Mouse (Mus musculus): ENCODE measurements around the gene Rtn1.

Gene Rtn1

DNA sequence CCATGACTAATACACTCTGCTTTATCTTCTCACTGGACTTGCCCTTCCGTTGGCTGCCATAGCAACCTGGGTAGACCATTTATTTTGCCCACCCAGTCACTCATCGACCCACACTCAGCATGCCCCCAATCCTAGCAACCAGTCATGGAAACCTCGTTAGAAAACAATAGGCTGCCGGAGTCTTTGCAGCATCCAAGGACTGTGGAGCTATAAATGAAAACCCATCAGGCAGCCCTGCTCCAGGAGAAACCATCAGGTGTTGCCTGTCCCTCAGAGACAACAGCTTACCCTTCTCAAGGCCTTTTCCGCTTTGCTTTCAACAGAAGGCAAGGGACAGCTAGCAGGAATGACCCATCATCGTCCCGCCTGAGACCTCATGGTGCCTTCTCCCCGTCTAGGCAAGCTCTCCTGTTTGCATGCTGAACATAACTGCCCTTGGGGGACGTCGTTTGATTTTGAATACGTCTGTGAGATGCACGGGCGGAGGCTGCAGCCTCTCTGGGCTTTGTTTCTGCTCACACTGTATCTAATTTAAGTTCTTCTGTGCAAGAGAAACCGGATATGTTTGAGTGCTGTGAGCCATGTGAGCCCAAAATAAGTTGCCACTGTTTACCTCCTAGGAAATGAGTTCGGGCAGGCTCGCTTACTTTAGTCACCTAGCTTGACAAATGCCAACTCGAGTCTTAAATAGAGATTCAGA lies 34.8 kb downstream of the Rtn1 start:
- DNase-seq (ENCODE audit: low read depth, low spot score), result no peak

DNA sequence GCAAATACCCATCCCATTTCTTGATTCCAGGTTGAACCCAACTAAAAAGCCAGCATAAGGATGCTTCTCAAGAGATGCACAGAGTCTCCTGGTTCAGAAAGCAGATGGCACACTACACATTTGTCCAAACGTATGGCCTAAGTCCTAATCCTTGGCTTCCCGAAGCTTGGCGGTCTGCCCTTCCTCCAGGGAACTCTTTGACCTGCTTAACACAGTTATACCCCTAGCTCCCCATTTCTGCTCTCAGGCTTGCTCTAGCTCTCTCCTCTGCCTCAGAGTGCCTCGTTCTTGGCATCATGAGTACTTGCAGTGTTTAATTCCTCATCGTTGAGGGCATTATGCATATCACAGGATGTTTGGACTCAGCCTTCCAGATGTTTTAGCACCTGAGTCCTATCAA lies 38.8 kb downstream of the Rtn1 start:
- DNase-seq (ENCODE audit: low read depth, low spot score), result no peak

DNA sequence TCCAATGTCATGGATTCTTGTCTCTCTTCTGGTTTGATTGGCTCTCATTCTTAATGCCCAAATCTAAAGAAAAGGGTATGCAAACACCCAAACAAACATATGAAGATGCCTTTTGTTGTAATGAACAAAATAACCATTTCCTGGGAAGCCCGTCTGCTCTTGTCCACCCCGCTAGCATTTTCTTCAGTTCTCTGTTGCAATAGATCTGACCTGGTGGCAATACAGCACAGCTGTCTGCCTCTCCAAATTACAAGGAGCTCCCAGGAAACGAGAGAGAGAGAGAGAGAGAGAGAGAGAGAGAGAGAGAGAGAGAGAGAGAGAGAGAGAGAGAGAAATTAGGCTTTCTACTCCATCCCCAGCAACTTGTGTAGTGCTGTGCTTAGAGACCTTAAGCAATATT lies 42.1 kb downstream of the Rtn1 start:
- no peak for DNase-seq (ENCODE audit: low read depth, low spot score)

DNA sequence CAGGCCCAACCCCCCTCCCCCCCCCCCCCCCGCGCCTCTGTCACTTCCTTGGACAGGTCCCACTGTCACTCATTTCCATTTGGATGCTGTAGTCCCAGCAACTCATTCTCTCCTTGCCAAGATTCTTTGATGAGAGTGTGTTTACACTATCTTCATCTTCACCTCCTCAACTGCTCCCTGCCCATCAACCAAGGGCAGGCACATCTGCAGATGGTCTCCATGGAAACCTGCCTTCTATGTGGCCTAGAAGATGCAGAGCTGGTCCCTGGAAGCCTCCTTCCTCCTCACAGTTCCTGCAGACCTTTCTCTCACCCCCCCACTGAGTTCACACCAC lies 42.8 kb downstream of the Rtn1 start:
- DNase-seq (ENCODE audit: low read depth, low spot score), result no peak

DNA sequence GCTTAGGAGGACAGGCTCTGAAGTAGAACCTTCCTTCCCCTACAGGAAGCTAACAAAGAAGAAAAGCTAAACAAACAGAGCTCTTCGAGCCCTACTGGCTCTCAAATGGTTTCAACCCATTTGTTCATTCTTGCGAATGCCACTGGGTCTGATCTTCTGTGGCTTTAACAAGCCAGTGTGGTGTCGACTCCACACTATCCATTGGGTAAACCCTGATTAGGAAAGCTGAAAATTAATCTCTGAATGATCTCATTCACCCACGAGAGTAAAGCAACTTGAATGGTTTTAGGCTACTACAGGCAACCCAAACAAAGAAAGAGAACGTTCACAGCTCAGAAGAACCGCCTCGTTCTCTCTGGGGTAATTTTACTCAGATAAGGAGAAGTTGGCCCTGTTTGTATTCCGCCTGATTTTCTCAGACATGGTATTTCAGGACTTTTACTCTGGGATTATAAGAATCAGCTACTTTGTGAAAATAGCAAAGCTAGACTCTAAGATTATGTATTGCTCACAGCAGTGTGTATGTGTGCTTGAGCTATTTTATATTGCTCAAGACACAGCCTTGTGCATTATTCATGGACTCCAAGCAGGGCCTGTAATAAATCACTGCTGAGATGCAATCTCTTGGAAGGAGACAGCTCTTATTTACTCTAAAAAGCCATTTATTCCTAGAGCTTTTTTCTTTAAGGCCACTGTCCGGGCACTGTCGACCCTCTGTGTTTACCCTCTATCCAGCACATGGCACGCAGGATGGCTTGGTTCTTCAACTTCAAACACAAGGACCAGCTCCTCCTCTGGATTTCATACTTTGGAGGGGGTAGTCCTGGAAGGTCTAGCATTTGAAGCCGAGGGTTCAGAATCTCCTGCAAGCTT lies 43.4 kb downstream of the Rtn1 start:
- DNase-seq (ENCODE audit: low read depth, low spot score), result no peak

DNA sequence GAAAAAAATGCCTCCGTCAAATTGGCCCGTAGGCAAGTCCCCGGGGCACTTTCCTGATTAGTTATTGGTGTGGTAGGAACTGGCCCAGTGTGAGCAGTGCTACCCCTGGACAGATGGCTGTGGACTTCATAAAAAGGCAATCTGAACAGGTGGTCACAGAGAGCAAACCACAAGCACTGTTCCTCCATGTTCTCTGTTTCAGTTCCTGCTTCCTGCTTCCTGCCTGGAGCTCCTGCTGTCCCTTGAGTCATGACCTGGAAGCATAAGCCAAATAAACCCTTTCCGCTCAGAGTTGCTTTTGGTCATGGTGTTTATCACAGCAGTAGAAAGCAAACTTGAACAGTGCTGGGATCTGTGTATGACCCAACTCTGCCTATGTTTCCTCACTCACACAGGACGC lies 44.3 kb downstream of the Rtn1 start:
- DNase-seq (ENCODE audit: low read depth, low spot score), result no peak

DNA sequence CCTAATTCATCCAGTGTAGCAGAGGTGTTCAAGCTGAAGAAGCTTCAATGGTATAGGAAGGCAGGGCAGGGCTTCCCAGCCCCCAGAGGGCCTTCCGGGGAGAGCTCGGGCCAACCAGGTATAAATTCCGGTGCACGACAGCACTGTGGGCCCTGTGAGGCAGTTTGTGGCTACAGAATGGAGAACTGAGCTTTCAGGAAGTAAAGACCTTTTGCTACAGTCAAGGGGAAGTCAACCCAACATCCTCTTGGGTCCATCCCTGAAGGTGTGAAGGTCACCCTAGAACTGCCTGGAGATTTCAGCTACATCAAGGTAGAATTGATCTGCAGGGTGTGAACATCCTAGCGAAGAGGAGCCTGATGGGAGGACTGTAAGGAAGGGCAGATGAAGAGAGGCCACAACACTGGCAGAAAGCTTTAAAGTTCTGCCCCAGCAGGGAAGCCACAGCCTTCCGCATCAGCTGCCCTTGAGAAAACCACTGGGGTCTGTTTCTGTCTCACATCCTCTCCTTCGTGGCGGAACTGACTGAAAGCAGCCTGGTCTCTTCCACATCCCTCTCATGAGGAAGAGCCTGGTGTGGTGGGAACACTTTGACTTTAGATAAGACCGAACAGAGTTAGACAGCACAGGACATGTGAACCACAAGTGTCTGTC lies 47.0 kb downstream of the Rtn1 start:
- no peak for DNase-seq (ENCODE audit: low read depth, low spot score)

DNA sequence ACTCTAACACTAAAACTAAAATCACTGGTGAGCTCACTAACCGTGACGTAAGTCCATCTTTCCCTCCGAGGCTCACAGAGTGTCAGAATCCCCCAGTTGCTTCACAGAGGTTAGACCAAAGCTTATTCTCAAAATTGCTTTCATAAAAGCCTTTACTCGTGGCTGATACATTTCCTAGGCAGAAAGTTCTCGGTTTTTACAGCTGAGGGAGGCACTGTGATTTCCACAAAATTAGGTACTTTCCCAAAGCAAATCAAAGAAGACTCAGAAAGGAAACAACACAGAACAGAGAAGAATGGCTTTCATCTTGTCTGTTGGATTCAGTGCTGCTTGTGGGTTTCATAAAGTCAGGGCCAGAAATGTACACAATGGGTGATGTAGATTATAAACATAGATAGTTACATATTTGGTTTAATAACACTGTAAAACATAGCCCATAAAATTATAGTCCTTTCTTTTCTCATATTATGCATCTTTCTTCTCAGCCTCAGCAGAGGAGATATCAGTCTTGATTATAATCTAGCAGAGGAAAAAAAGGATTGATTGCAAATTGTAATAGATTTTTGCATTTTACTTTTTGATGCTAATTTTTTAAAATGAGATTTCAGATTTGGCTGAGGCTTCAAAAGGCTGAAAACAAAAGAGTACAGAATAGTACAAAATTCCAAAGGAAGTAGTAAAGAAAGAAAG lies 47.8 kb downstream of the Rtn1 start:
- DNase-seq (ENCODE audit: low read depth, low spot score), result no peak

DNA sequence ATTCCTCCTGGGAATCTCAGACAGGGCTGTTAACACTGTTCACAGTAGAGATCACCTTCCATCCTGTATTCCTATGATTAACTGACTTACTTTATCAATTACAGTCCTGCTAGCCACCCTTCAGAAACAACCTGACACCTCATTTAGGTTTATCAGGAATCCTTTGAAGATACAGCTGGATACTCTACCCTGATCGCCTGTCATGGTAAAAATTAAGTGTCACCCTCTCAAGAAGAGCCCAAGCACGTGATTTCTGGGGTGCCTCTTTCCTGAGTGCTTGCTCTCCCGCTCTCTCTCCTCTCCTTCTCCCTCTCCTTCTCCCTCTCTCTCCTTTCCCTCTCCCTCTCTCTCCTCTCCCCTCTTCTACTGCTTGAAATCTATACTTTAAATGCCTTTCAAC lies 49.0 kb downstream of the Rtn1 start:
- no peak for DNase-seq (ENCODE audit: low read depth, low spot score)

DNA sequence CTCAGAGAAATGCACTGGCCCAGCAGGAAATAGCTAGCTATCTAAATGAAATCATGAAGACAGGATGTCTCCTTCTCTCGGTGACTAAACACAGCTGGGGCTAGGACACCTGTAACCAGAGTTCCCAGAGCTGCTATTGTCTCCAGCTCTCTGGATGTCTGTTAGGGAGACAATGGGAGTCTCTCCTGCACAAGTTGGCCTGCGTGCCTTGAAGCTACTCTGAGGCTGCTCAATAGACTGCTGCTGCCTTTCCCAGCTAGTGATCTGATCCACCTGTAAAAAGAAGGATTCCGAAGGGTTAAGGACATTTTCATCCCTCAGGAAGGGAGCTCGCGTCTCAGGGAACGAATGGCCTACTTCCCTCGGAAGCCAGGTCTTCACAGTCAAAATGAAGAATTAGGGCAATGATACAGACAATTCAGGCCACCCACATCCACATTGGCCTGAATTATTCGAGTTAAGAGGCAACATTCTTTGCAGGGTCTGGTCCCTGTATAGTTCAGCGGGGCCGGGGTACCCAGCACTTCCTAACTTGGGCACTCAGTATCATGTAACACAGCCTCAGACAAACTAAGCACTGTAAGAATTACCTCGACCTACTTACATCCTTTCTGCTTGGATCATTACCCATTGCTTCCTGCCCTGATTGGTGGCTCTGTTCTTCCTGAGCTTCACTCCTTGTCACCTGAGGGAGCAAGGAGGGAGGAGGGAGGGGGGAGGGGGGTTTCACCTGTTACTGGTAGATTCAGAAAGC lies 51.0 kb downstream of the Rtn1 start:
- DNase-seq (ENCODE audit: low read depth, low spot score), result no peak

DNA sequence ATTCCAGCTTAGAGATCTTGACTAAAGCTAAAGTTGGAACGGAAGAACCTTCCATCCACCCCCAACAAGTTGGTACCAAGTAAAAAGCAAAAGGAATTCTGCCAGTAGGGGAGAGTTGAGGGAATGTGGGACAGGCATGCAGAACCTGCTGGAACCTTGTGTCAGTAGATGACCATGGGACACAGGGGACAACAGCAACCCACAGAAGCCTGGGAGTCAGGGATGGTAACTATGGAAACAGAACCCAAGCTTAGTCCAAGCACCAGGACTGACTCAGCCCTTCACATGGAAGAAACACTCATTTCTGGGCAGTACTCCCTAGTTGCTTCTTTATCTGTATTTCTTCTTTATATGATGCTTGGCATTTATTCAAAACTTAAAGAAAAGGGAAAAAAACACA lies 54.6 kb downstream of the Rtn1 start:
- no peak for DNase-seq (ENCODE audit: low read depth, low spot score)

DNA sequence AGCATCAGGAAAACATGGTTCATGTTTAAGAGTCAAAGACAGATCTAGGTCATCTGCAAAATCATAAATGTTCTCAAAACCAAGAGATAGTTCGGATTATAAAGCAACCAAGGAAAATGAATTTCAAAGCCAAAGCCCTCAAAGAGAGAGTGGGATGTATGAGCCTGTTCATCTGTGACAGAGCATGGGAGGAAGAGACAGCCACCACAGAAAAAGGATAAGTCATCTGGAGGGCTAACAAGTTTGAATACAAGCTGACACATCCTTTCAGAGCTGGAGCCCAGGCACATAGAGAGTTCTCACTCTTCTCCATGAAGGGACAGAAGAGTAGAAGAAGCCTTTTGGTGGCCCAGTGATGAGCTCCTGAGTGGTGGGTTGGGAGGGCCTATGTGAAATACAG lies 55.3 kb downstream of the Rtn1 start:
- no peak for DNase-seq (ENCODE audit: low read depth, low spot score)

DNA sequence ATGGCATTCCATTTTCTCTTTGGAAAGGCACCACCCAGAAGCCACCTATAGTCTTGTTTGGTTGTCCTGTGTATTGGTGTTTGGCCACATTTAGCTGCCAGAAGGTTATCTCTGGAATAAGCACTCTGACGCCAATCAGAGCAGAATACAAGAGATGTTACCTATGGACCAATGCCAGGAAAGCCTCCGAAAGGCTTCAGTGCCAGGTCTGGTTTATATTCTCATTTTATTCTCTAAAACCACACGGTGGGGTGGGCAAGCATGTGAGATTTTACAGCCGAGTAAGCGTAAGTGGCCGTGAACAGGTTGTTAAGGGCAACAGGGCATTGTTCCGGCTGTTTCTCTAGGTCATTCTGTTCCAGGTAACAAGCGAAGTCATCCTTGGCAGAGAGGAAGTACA lies 60.3 kb downstream of the Rtn1 start:
- DNase-seq (ENCODE audit: low read depth, low spot score), result no peak

DNA sequence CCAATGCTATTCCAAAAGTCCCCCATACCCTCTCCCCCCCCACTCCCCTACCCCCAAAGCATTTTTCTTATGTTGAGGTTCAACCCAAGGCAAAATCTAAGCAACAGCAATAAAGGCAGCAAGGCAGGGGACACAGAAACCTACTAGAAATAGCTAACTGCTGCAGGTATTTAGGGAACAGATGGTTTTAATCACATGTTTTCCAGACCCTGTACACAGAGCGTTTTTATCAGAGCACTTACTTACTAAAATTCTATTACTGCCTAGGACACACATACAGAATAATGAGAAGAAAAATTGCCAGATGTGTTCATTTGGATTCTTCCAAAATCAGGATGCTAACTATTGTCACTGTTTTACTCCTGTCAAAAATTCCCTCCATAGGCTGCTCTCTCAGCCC lies 61.7 kb downstream of the Rtn1 start:
- no peak for DNase-seq (ENCODE audit: low read depth, low spot score)

DNA sequence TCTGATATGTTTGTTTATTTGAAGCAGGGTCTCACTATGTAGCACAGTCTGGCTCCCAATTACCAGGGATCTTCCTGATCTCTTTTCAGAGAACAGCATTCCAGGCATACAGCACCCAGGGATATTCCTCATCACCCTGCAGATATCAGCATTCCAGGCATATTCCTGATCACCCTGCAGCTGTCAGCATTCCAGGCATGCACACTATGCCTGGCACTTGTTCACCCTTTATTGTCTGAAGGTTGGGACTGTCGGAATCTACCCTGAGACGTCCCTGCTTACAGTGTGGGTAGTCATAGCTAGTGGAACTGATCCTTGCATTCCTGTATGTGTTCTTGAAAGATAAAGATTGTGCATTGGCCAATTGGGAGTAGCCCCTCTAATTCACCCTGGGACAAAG lies 65.2 kb downstream of the Rtn1 start:
- no peak for DNase-seq (ENCODE audit: low read depth, low spot score)

DNA sequence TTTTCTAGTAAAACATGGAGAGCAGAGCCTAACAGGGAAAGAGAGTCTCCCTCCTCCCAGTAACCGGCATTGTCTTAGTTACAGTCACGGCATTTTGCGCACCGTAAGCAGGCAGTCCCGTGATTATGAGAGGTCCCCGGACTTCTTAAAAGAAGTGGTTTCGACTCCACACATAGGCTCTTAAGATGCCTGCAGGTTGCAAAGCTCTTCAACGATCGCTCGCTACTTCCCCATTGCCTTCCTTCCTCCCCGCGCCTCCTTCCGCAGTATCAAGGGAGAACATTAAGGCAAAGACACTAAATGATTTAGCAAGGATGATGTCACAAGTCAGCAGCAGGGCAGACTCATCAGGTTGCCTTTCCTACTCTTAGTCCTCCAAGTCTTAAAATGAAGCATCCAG lies 72.8 kb downstream of the Rtn1 start:
- no peak for DNase-seq (ENCODE audit: low read depth, low spot score)

DNA sequence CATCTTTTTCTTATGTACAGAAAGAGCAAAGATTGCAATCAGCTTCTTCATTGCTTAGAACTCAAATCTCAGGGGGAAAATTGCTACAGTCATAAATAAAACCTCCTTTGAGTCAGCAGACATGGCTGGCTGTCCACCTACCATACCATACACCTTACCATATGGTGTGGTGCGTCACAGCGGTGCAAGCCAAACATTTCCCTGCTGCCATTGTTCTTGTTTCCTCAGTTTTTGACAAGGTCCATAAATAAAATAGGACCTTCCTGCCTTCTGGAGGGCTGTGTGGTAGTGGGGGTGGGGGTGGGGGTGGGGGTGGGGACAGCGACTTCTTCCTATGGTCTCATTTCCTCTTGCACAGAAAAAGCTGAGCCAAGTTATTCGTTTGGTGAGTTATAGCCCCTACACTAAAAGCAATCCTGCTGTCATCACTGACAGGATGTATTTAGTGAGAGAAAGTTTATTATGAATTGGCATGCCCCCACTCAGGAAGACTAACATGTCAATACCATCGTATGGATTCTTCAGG lies 76.3 kb downstream of the Rtn1 start:
- DNase-seq (ENCODE audit: low read depth, low spot score), result no peak

DNA sequence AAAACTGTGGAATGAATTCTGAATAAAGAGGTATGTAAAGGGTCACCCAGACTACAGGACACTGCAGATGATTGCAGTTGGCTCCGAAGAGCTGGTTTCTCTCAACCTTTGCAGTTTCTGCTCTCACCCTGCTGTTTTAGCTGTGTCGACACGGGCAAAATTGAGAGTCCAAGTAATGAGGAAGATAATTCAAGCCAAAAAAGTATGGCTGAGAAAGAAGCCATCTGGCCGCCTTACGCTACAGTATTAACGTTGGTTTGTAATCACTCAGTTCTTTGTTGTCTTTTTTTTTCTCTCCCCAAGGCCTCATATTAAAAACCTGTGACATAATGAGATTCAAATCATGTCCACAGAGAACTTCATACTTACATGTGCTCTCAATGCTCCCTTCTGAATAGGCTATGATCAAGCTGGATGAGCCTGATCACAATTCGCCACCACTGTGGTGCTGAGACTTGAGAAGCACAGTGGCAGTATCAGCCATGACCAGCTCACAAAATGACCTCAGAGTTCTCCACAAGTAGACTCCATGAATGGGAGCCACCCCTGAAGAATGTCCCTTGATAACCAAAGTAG lies 76.9 kb downstream of the Rtn1 start:
- no peak for DNase-seq (ENCODE audit: low read depth, low spot score)

DNA sequence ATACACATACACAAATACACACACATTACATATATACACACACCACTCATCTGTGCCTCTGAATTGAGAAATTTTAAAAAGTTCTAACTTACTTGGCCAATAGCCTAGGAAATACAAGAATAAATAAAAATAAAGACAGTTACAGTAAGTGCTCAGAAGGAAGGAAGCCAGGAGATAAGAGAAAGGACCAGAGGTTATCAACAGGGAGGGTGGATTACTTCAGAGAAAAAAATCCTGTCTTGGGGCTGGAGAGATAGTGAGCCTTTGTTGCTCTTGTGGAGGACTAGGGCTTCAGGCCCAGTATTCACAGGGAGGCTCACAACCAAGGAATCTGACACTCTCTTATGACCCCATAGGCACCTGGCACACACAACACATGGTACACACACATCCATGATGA lies 82.8 kb downstream of the Rtn1 start:
- no peak for DNase-seq (ENCODE audit: low read depth, low spot score)

DNA sequence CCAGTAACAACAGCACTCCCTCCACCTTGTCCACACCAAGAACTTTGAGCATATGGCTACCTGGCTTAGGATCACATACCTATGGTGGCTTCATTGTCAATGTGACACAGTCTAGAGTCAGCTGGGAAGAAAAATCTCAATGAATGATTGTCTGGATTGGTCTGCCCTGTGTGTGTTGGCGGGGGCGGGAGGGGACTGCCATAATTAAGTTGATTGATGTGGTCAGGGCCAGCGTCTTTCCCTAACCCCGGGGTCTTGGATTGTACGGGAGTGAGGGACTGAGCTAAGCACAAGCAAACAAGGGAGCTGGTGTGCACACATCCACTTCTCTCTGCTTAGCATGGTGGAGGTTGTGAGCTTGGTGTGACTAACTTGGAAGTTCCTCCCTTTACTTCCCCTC lies 83.8 kb downstream of the Rtn1 start:
- no peak for DNase-seq (ENCODE audit: low read depth, low spot score)
